Mouse (Mus musculus) lung, postnatal 0 days (tissue): Measurements from ENCODE around the gene Krt24.

Experiments
- CTCF ChIP-seq: IDR thresholded peaks from 2 replicates; pipeline ENCODE4 v1.5.1; 2016; ENCODE audit warnings: antibody characterized with exemption, mild to moderate bottlenecking
- EP300 ChIP-seq: IDR thresholded peaks from 2 replicates; pipeline ENCODE4 v1.6.1; 2016; ENCODE audit warnings: antibody characterized with exemption, mild to moderate bottlenecking, control low read depth

DNA sequence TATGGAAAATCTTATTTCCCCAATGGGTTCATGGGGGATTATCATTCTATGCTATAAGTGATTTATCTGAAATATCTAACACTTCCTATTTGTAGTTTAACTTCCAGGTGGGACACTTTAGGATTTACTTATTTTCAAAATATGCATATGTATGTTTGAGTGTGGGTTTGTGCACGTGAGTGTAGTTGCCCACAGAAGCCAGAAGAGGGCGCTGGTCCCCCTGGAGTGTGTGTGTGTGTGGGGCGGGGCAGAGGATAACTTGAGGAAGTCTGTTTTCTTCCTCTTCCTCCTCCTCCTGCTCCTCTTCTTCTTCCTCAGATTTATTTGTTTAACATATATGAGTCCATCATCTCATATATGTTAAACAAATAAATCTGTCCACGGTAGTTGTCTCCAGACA lies 28.8 kb downstream of the Krt24 start:
- TF ChIP-seq CTCF, result no peak; the same call in 1 of the 2 replicates
- TF ChIP-seq EP300, result no peak
